Mouse (Mus musculus): Measurements from ENCODE around the gene Psma3. TPM values are rescaled to one million over a fixed set of nuclear protein-coding genes. Genes with fewer than 3 reads are reported as not detected.

Psma3 gene
- polyA plus RNA-seq, 1 experiment from 2014 or later: 555 TPM

Other genes with a start within 250 kb of the Psma3 start
- gene Frmd6, start 149.1 kb upstream of the Psma3 start, polyA plus RNA-seq (2015; fragmentation: Nextera tagmentation; extraction: Ambion mirVana): 60.1 and 61.6 TPM in 2 replicates
- gene Actr10, start 36.8 kb upstream of the Psma3 start, polyA plus RNA-seq (2015; fragmentation: Nextera tagmentation; extraction: Ambion mirVana): 215 TPM in 2 replicates
- 39.6 and 43.8 TPM in 2 replicates for gene Arid4a, start 41.4 kb downstream of the Psma3 start, polyA plus RNA-seq (2015; fragmentation: Nextera tagmentation; extraction: Ambion mirVana)
- 0.93 and 1.6 TPM in 2 replicates for gene Tomm20l, start 136.8 kb downstream of the Psma3 start, polyA plus RNA-seq (2015; fragmentation: Nextera tagmentation; extraction: Ambion mirVana)
- gene Timm9, start 162.1 kb downstream of the Psma3 start, polyA plus RNA-seq (2015; fragmentation: Nextera tagmentation; extraction: Ambion mirVana): 69.1 and 71.4 TPM in 2 replicates
- gene 2700049A03Rik, start 162.2 kb downstream of the Psma3 start, polyA plus RNA-seq (2015; fragmentation: Nextera tagmentation; extraction: Ambion mirVana): 13.3 and 15.7 TPM in 2 replicates